Mouse (Mus musculus): ENCODE data around the gene D2hgdh.
A peak's percentile ranks its signal among the peaks of the same experiment; 100 is the strongest.

The D2hgdh gene

GRCm38 (mm10) chr1:93824609-93825008 is at the start of gene D2hgdh:
D2hgdh (plus strand) TSS chr1:93824909.
- no peak for DNase-seq (ENCODE audit: low read depth, low spot score)

GRCm38 (mm10) chr1:93776686-93777085 is 48.0 kb upstream of the D2hgdh start:
- no peak for DNase-seq (ENCODE audit: low read depth, low spot score)

GRCm38 (mm10) chr1:93786912-93787311 is 37.8 kb upstream of the D2hgdh start:
- no peak for DNase-seq (ENCODE audit: low read depth, low spot score)

- DNase-seq (ENCODE audit: low read depth, low spot score), result peak; percentile 18
These were observed 30.2 kb upstream of the D2hgdh start for GRCm38 (mm10) chr1:93794526-93794925.

- no peak for DNase-seq (ENCODE audit: low read depth, low spot score)
These were observed 28.8 kb upstream of the D2hgdh start for GRCm38 (mm10) chr1:93795886-93796285.

DNA sequence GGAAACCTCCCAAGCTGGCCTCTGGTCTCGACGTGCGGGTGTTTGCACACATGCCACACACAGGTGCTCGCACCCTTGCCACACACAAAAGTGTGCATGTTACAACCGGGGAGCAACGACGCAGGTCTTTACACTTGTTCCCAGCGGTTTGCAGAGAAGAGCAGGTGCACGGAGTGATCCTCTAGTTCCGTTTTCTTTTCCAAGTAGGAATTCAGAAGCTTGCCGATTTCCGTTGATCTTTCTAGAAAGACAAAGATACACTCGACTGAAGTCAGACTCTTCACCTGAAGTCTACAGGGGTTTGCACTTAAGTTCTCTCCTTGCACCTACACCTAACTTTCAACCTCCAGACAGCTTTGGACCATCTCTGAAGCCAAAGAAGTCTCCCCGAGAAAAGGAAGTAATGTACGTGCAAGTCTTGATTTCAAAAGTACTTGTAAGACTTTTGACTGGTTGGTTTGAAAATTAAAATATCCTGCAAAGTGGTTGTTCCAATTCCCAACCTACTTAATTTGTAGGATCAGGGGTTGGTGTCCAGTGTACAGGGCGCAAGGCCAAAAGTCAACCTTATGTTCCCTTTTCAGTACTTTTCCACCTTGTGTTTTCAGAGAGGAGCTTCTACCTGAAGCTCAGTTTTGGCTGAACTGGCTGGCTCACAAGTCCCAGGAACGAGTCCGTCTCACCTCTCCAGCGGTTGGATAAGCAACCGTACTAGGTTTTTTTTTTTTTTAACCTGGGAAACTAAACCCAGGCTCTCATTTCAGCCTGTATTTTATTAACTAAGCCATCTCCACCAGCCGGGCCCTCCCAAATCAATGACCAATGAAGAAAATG is 23.8 kb upstream of the D2hgdh start:
- no peak for DNase-seq (ENCODE audit: low read depth, low spot score)

GRCm38 (mm10) chr1:93801741-93802238 is 22.9 kb upstream of the D2hgdh start, which contains the start of gene Dtymk:
Dtymk (minus strand) TSS chr1:93801934.
- peak; percentile 98 for DNase-seq (ENCODE audit: low read depth, low spot score)

GRCm38 (mm10) chr1:93802771-93803170 is 21.9 kb upstream of the D2hgdh start:
- peak; percentile 33 for DNase-seq (ENCODE audit: low read depth, low spot score)

DNA sequence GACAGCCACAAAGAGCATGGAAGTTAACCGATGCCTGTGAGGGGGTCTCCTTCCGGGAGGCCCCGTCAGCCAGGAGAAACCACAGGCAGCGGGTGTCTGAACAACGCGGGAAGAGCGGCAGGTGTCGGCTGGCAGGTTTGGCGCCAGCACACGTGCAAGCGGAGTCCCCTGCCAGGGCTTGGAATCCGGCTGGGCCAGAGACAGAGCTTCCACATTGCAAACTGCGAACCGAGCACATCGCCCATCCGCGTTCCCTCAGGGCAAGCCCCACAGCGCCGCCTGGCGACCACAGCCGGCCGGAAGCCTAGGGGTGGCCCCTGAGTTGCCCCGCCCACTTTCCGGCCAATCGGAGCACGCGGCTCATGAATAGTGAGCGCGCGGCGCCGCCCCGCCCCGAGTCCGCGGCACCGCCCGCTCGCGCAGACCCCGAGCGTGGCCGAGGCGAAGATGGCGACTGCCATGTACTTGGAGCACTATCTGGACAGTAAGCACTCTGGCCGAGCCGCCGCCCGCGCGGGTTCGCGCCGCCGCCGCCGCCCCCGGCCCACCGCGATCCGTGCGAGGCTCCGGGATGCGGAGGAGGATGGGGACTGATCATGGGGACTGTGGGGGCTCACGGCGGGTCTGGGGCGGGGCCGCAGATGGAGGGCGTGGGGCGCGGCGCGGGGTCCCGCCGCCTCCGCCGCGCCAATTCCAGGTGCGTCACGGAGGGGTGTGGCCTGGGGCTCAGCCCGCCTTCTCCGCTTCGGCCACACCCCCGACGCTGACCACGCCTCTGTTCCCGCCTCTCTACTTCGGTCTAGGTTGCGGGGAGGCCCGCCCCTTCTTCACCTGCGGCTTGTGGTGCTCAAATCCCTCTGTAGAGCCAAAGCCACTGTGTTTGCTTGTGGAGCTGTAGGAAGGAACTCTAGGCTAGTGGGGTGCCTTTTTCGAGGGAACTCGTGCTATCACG is 20.9 kb upstream of the D2hgdh start, which contains the start of gene Ing5:
TSS of gene Ing5 (plus strand) at position 410 of the 952 bp plus-strand sequence.
- peak; percentile 96 for DNase-seq (ENCODE audit: low read depth, low spot score)

DNA sequence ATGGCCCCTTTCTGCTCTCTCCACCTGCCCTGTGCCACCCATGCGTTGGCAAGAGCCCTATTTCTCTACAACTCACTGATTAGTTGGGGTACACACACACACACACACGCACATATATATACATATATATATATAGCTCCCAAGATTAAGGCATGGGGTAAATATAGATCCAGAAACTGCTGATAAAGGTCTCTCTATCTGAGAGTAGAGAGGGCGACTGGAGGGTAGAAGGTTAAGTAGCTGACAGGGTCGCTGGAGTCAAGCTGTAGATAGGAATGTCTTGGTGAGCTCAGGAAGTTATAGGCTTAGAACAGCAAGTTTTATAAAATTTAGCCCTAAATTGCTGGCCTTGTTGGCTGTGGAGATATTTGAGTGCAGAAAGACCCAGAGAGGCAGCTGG is 19.9 kb upstream of the D2hgdh start:
- no peak for DNase-seq (ENCODE audit: low read depth, low spot score)

DNA sequence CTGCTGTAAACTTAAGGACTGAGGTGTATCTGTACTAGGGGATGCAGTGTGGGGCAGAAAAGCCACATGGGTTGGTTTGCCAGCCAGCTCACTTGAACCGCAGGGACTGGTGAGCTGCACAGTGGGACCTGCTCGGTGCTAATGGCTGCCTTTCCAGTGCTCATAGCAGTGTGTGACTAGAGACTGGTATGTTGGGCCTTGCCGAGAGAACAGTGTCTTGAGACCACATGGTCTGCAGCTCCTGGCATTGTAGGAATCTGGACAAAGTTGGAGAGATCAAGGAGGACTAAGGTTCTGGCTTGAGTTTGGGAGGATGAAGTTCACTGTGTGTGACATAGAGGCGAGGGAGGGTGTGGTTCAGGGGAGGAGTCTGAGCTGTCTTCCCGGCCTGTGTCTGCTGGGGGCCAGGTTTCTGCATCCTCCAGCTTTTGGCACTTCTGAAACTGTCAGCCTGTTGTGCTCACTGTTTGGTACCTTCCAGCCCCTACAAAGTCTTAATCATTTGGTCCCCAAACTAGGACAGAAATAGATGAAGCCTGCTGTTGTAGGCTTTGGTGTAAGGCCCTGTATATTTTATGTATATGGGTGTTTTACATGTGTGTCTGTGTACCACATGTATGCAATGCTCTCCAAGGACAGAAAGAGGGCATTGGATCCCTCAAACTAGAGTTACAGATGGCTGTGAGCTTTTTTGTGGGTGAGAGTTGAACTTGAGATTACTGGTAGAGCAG is 19.3 kb upstream of the D2hgdh start:
- DNase-seq (ENCODE audit: low read depth, low spot score), result no peak

GRCm38 (mm10) chr1:93808871-93809270 is 15.8 kb upstream of the D2hgdh start:
- no peak for DNase-seq (ENCODE audit: low read depth, low spot score)

- no peak for DNase-seq (ENCODE audit: low read depth, low spot score)
These were observed 14.7 kb upstream of the D2hgdh start for GRCm38 (mm10) chr1:93810011-93810410.

GRCm38 (mm10) chr1:93811495-93812039 is 13.1 kb upstream of the D2hgdh start:
- DNase-seq (ENCODE audit: low read depth, low spot score), result no peak

DNA sequence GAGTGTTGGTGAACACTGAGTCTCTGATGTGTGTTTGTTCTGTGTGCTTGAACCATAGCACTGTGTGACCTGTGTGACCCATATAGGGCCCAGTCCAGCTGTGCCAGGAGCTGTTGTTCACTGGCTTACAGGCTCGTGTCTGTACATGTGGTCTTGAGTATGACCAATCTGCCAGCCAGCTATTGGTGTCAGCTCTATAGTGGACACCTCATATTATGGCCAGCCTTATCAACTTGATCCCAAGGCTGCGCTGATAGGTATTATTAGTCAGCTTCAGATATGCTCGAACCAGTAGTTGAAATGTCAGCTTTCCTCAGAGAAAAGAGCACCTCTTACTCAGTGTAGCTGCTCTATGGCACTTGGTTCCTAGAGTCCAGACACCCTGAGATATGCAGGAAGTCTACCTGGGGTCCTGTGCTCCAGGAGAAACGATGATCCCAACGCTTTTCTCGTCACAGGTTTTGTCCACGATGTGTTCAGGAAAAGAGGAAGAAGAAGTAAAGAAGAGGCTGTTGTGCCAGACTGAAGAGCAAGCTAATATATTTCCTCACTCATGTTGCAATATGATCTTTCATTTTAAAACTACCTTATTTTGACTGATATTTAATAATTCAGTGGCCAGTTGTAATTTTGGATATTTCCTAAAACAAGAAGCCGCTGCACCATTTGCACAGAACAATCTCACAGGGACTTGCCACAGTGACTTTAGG is 6.7 kb upstream of the D2hgdh start:
- DNase-seq (ENCODE audit: low read depth, low spot score), result no peak

DNA sequence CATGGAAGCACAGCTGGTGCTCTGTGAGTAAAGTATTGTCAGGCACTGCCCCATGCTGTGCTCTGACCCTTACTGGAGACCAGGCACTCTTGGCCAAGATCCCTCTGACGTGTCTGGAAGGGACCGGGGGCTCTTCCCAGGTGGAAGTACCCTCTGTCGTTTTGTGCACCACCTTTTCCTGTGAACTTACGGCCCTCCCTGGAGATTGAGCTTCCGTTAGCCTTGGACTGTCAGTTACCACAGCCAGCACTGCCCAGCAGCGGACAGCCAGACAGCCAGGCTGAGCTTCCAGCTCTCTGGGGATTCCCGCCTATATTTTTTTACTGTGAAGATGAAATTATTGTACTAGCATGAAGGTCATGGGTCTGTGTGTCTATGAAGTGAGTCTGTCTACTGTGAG is 6.0 kb upstream of the D2hgdh start:
- DNase-seq (ENCODE audit: low read depth, low spot score), result no peak

DNA sequence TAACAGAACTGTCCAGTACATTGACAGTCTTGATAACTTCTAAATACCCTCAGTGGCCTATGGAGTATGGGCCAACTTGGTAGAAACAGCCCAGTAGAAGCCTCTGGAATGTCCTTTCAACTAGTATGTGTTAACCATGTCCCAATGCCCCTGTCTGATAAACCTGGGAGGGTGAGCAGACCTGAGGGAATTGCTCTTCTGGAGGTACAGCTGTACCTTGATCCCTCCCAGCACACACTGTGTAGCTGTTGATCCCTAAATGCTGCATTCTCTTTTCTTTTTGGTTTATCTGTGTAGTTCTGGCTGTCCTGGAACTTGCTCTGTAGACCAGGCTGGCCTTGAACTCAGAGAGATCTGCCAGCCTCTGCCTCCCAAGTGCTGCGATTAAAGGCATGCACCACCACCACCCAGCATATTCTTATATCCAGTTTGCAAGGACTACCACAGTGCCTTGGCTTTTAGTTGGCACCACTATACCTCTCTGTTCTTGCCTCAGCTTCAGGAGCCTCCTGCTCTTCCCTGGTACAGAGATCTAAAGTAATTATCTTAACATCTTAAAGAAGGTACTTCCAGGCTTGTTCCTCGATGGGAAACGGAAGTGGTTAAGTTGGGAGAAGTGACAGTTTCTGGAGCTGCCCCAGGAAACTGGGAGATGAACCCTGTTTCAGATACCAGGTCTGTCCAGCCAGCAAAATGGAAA is 763 bp upstream of the D2hgdh start:
- no peak for DNase-seq (ENCODE audit: low read depth, low spot score)

- peak; percentile 96 for DNase-seq (ENCODE audit: low read depth, low spot score)
These were observed 481 bp downstream of the D2hgdh start for GRCm38 (mm10) chr1:93825105-93825674.

DNA sequence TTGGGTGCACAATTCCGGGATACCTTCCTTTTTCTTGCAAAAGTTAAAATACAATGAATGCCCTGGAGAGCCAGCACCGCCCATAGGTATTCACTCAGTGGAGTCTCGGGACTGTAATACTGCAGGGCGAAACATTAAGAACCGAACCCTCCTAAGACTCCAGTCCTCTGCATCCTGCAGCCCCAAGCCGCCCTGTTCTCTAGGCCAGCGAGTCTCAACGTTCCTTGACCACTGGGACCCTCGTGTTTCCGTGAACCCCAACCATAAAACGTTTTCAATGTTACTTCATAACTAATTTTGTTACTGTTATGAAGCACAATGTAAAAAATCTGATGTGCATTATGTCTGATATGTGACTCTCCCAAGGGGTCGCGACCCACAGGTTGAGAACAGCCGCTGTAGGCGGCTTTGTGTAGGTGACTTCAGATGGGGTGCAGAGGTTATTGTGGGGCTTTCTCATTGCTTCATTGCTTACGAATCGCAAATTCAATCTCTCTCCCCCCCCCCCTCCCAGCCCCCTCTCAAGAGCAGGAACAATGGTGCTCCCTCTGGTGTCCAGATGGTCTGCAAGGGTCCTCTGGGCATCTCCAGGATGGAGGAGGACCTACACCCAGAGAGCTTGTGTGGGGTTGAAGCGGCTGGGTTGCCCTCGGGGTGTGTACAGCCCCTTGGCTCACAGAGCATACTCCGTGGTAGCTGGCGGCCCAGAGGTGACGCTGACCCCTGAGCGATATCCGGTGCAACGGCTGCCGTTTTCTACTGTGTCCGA is 1.2 kb downstream of the D2hgdh start:
- no peak for DNase-seq (ENCODE audit: low read depth, low spot score)

Data from 3T3-L1 (cell line).